Mouse (Mus musculus): ENCODE data around the gene Gm5901. TPM values are rescaled to one million over a fixed set of nuclear protein-coding genes. Genes with fewer than 3 reads are reported as not detected.

Gene Gm5901
- polyA plus RNA-seq (2012; rRNA removed) = not detected in 2 replicates

DNA sequence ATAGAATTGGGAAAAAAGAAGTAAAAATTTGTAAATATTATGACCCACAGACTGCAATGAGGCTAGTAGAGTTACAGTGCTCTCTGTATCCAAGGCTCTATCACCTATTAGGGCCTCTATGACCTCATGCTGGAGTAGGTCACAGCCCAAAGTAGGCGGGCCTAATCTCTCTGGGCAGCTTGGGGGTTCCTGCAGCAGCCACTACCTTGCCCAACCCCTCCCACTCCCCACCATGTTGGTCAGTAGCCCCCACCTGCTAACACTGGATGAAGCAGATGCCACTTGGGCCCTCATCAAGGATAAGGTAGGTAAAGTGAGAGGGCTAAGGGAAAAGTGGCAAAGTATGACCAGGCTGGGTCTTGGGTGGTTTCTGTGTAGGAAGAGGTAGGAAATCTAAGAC is at the start of gene Gm5901:
Gene Gm5901, plus strand, starts transcription at position 173 of the 400 bp plus-strand sequence.

DNA sequence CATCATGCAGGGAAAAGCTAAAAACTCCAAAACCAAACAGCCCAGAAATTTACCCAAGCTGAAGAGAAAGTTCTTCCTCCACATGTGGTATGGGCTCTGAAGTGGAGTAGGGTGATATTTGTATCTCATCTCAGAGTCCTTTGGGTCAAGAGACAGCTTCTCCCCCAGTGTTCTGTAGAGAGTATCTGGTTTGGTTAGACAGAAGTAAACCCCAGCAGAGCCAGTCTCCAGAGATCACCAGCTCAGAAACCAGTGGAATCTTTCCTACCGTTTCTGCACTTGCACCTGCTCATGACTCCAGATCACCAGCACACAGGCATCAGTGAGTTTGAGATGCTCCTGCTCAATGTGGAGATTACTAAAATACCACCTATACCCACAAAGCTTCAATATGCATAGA is 40.8 kb upstream of the Gm5901 start, which contains the start of gene Olfr690:
Gene Olfr690, minus strand, starts transcription at position 101 of the 400 bp plus-strand sequence.

DNA sequence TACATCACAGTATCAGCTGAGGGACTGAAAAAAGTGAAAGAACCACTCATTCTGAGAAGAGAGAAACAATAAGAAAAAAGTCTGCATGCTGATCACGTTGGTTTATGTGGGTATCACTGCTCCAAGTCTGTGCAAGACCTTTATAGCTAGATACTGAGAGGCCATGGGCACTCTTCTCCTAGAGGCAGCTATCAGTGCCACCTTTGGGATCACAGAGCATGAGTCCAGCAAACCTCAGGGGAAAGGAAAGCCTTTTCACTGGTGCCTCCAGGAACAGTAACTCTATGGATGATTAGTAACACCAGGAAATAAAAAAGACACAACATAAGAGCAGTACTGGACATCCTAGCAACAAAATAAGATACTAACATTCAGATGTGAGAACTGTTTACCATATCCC is 32.7 kb upstream of the Gm5901 start, which contains the start of gene Olfr691:
Gene Olfr691, minus strand, starts transcription at position 101 of the 400 bp plus-strand sequence.

DNA sequence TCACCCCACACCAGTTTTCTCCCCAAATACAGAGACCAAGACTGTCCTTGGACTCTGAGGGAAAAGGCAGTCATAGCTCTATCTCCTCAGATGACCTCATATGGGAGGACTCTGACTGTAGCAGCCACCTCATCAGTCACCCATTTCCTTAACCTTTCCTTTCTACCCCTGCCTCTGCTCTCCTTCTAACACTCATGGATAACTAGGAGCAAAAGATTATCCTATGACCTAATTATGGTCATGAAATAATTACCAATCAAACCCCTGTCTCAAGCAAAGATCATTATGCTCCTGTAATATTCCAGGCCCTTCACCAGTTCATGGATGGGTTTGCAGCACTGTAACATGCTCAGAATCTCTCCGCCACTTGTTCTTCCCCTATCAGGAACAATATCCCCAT is 6.9 kb upstream of the Gm5901 start, which contains the start of gene Olfr692:
Gene Olfr692, plus strand, starts transcription at position 301 of the 400 bp plus-strand sequence.

DNA sequence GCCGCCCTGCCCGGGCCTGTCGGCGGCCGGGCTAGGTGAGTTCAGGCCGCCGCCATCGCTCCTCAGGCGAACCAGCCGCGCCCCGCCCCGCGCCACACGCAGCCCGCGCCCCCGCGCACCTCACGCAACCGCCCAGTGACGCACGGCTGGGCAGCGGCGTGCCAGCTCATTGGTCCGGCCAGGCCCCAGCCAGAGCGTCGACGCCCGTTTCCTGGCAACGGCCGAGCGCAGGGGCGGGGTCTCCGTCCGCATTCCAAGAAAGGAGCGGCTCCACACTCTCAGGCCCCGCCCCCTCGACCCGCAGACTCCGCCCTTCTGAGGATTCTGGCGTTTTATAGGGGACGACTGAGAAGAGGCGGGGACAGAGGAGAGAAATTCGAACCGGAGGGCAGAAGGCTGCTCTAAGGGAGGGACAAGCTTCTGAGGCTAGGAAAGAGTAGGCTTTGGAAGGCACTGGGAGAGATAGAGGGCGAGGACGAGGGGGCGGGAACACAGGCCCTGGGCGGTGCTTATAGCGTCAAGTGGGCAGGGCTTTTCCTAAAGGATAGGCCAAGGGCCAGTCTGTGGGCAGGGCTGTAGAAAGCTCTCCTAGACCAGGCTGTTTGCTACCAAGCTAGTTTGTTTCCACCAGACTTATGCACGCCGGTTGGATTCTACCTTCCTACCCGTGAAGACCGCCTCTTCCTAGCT is 25.2 kb downstream of the Gm5901 start, which contains the start of gene Fam160a2:
Gene Fam160a2, minus strand, starts transcription at position 120 of the 690 bp plus-strand sequence.

DNA sequence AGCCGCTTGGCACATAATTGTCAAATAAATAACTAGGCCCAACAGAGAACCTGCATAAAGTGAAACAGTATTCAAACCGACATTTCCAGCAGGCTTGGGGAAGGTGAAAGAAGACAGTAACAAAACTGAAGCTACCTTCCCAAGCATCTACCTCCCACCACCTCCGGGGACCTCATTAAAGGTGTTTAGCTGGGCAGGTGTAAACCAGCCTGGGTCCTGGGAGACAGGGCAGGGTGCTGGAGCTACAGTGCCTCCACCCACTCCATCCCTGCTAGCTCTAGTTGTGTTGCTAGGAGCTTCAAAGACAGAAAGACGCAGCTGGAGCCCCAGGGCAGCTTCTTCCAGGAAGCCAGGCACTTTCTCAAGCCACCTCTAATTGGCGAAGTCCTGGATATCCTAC is 29.4 kb downstream of the Gm5901 start, which contains the start of gene Cnga4:
Gene Cnga4, plus strand, starts transcription at position 301 of the 400 bp plus-strand sequence.

DNA sequence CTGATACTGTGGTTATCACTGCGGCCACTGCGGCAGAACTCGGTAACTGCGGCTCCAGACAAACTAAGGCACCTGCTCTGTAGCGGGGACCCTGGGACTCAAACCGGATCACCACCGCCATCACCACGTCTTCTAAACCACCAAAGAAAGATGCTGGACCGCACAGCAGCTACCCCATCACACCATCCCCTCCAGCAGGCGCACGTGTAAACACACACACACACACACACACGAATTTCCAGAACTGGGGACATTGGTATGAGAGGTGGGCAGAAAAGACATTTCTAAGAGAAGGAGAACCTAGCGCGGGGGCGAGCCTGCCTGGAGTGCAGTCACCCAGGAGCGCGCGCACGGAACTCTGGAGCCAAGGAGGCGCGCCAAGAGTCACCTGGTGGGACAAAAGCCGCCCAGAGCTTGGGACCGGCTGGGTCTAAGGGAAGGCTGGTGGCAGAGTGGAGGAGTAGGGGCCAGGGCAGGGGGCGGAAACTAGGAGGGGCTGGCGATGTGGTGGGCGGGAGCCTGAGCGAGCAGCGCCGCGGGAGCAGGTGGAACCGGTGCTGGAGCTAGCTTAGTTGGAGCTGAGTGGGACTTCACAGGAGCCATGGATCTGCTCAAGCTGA is 50.7 kb downstream of the Gm5901 start, which contains the start of gene Cckbr:
Gene Cckbr, plus strand, starts transcription at position 308 of the 620 bp plus-strand sequence.

Other genes starting within 250 kb of the Gm5901 start
- gene Olfr683, start 228.0 kb upstream of the Gm5901 start, polyA plus RNA-seq (2012; rRNA removed) = not detected in 2 replicates
- not detected in 2 replicates for gene Olfr684, start 211.4 kb upstream of the Gm5901 start, polyA plus RNA-seq (2012; rRNA removed)
- gene Olfr685, start 189.0 kb upstream of the Gm5901 start, polyA plus RNA-seq (2012; rRNA removed) = not detected in 2 replicates
- not detected in 2 replicates for gene Olfr686, start 167.6 kb upstream of the Gm5901 start, polyA plus RNA-seq (2012; rRNA removed)
- gene Olfr688, start 86.9 kb upstream of the Gm5901 start, polyA plus RNA-seq (2012; rRNA removed) = not detected in 2 replicates
- not detected in 2 replicates for gene Olfr689, start 63.9 kb upstream of the Gm5901 start, polyA plus RNA-seq (2012; rRNA removed)
- gene Olfr690, start 40.9 kb upstream of the Gm5901 start, polyA plus RNA-seq (2012; rRNA removed) = 0.10 TPM in 1 of 2 replicates, not detected in the other
- gene Olfr691, start 32.8 kb upstream of the Gm5901 start, polyA plus RNA-seq (2012; rRNA removed) = 0.05 and 0.14 TPM in 2 replicates
- gene Olfr692, start 6.8 kb upstream of the Gm5901 start, polyA plus RNA-seq (2012; rRNA removed) = not detected in 2 replicates
- gene Fam160a2, start 25.0 kb downstream of the Gm5901 start, polyA plus RNA-seq (2012; rRNA removed) = 29.4 and 38.9 TPM in 2 replicates
- 0.20 and 0.24 TPM in 2 replicates for gene Cnga4, start 29.5 kb downstream of the Gm5901 start, polyA plus RNA-seq (2012; rRNA removed)
- gene Cckbr, start 50.7 kb downstream of the Gm5901 start, polyA plus RNA-seq (2012; rRNA removed) = 0.14 and 0.17 TPM in 2 replicates
- gene Cavin3, start 107.3 kb downstream of the Gm5901 start, polyA plus RNA-seq (2012; rRNA removed) = 17.6 and 19.0 TPM in 2 replicates
- 18.5 and 25.3 TPM in 2 replicates for gene Smpd1, start 179.3 kb downstream of the Gm5901 start, polyA plus RNA-seq (2012; rRNA removed)
- gene Apbb1, start 206.6 kb downstream of the Gm5901 start, polyA plus RNA-seq (2012; rRNA removed) = 92.2 and 93.1 TPM in 2 replicates
- 2.8 and 3.9 TPM in 2 replicates for gene Hpx, start 225.1 kb downstream of the Gm5901 start, polyA plus RNA-seq (2012; rRNA removed)